10 mouse cellular contexts compared by ENCODE assay signal in the genomic region with DNA sequence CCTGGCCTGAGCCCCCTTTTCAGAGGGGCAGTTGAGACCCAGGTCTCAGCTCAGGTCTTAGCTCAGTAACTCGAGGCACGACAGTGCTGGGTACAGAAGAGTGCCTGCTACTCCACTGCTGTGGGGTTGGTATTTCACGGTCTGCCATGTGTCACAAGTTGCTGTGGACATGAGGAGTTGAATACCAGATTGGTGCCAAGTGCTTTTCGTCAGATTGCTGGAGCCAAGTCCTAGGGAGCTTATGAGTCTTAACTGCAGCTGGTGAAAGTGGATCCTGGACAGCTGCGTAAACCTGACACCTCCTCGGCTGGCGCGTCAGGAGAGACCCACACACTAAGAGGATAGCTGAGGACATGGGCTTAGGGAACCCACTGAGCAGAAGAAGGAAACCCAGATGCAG. TPM values are rescaled to one million over a fixed set of nuclear protein-coding genes. Genes with fewer than 3 reads are reported as not detected.
DNase-seq lines count a peak whose midpoint lies in the region; ATAC-seq lines count a peak whose summit lies in the region.
"Had no signal": no experiment of that assay in that cellular context is flagged by ENCODE, and none has a peak within 500 bp of the region (broad histone marks: within the 10 kb centered on the region; RNA-seq: fewer than 3 reads in every experiment).

No protein-coding gene starts in this region.

- H3K9me3 ChIP-seq in kidney, embryonic 15.5 days (replicated peaks), result no peaks in the 10 kb centered on the region
- H3K9me3 ChIP-seq in hindbrain, embryonic 14.5 days (ENCODE audit: control insufficient read depth, low read length), result no peaks in the 10 kb centered on the region
- H3K9me3 ChIP-seq: liver, embryonic 15.5 days had no signal

- no peak overlapping the region for H3K9ac ChIP-seq in kidney, embryonic 15.5 days
- no peak overlapping the region for H3K9ac ChIP-seq in hindbrain, embryonic 14.5 days
- H3K9ac ChIP-seq: liver, embryonic 15.5 days had no signal

- no peaks in the 10 kb centered on the region for H3K27me3 ChIP-seq in kidney, embryonic 15.5 days
- H3K27me3 ChIP-seq in hindbrain, embryonic 14.5 days (ENCODE audit: control insufficient read depth, insufficient read depth, low read length), result no peaks in the 10 kb centered on the region
- H3K27me3 ChIP-seq: liver, embryonic 15.5 days had no signal

- no peaks in the 10 kb centered on the region for H3K4me1 ChIP-seq in kidney, embryonic 15.5 days
- H3K4me1 ChIP-seq in hindbrain, embryonic 14.5 days (replicated peaks; ENCODE audit: control insufficient read depth, insufficient read depth, low read length), result no peaks in the 10 kb centered on the region

- DNase-seq in kidney, postnatal 25 days, result no peak
- peak; percentile 44 to 72 for DNase-seq in gastrocnemius, adult 8-10 months (ENCODE audit: low spot score in 2 of 2)
- DNase-seq in heart, postnatal 14 days, result peak; percentile 29 to 57
- peak; percentile 70 for DNase-seq in lung, postnatal 25 days (ENCODE audit: low spot score)
- DNase-seq in thymus, postnatal 10 days (ENCODE audit: low spot score in 2 of 2), result no peak
- no peak for DNase-seq in testis, postnatal 10 days (ENCODE audit: low spot score)
- no peak for DNase-seq in hindbrain, embryonic 14.5 days (ENCODE audit: low spot score)
- DNase-seq: thymus, postnatal 14 days had no signal

- 49% methylated on average over 8 of the region's 8 CpGs for WGBS in kidney, embryonic 15.5 days
- WGBS in hindbrain, embryonic 14.5 days, result 91% methylated on average over 8 of the region's 8 CpGs

- no peak overlapping the region for H3K27ac ChIP-seq in kidney, embryonic 15.5 days
- no peak overlapping the region for H3K27ac ChIP-seq in hindbrain, embryonic 14.5 days
- H3K27ac ChIP-seq: liver, embryonic 15.5 days had no signal

- H3K36me3 ChIP-seq in kidney, embryonic 15.5 days, result peaks cover 29% of the 10 kb centered on the region
- H3K36me3 ChIP-seq in hindbrain, embryonic 14.5 days (replicated peaks; ENCODE audit: control insufficient read depth, insufficient read depth), result peaks cover 19% of the 10 kb centered on the region; the same call in 1 of the 2 replicates
- H3K36me3 ChIP-seq: liver, embryonic 15.5 days had no signal

- no peak overlapping the region for H3K4me3 ChIP-seq in kidney, embryonic 15.5 days (replicated peaks)
- H3K4me3 ChIP-seq in hindbrain, embryonic 14.5 days (replicated peaks; ENCODE audit: low read length), result no peak overlapping the region
- H3K4me3 ChIP-seq: liver, embryonic 15.5 days had no signal

- peak; percentile 70; the same call in 1 of the 2 replicates for ATAC-seq in kidney, embryonic 15.5 days (replicated peaks; ENCODE audit: low FRiP score)
- ATAC-seq in hindbrain, embryonic 14.5 days (ENCODE audit: low FRiP score), result no peak

- intact Hi-C loops in heart, postnatal 14 days (cut with DNase I), result no loop called here

- no peak overlapping the region for H3K4me2 ChIP-seq in kidney, embryonic 15.5 days
- no peak overlapping the region for H3K4me2 ChIP-seq in hindbrain, embryonic 14.5 days (replicated peaks)
- H3K4me2 ChIP-seq: liver, embryonic 15.5 days had no signal

RNA-seq across cellular contexts. Expression of gene Plekhh1, which starts 15.7 kb away (rescaled TPM):
- polyA plus RNA-seq in kidney, embryonic 15.5 days (2015; fragmentation: Nextera tagmentation; extraction: Ambion mirVana), result 6.3 and 7.0 TPM in 2 replicates
- 1 to 10 TPM in 3 of 4 experiments, under 1 TPM in 1; 0.61 to 2.7 (median 1.5) TPM for total RNA-seq in gastrocnemius, adult 8-10 months (2022)
- 1 to 10 TPM; 5.5 to 5.7 TPM for total RNA-seq in heart, postnatal 14 days (2021)
- polyA plus RNA-seq in hindbrain, embryonic 14.5 days (2014; fragmentation: Nextera tagmentation; extraction: Ambion mirVana), result 2.4 and 2.8 TPM in 2 replicates

RNA-seq across cellular contexts. Expression of gene Tmem229b, which starts 37.2 kb away (rescaled TPM):
- polyA plus RNA-seq in kidney, embryonic 15.5 days (2015; fragmentation: Nextera tagmentation; extraction: Ambion mirVana), result 4.2 and 4.5 TPM in 2 replicates
- 1 to 10 TPM; 1.8 to 6.6 (median 3.4) TPM for total RNA-seq in gastrocnemius, adult 8-10 months (2022)
- 1 to 10 TPM; 3.9 to 4.0 TPM for total RNA-seq in heart, postnatal 14 days (2021)
- polyA plus RNA-seq in hindbrain, embryonic 14.5 days (2014; fragmentation: Nextera tagmentation; extraction: Ambion mirVana), result 62.2 and 69.6 TPM in 2 replicates

RNA-seq across cellular contexts. Expression of gene Pigh, which starts 44.8 kb away (rescaled TPM):
- 31.7 and 36.2 TPM in 2 replicates for polyA plus RNA-seq in kidney, embryonic 15.5 days (2015; fragmentation: Nextera tagmentation; extraction: Ambion mirVana)
- total RNA-seq in gastrocnemius, adult 8-10 months (2022), result 1 to 10 TPM; 1.6 to 2.3 (median 1.9) TPM
- 1 to 10 TPM; 3.5 to 3.8 TPM for total RNA-seq in heart, postnatal 14 days (2021)
- polyA plus RNA-seq in hindbrain, embryonic 14.5 days (2014; fragmentation: Nextera tagmentation; extraction: Ambion mirVana), result 16.4 and 17.2 TPM in 2 replicates

Comparison
In these comparisons a context has a peak if more than half of its experiments do, and no peak if none do; other contexts are left out.
1. DNase-seq: peak in gastrocnemius, adult 8-10 months (2 of 2), heart, postnatal 14 days (2 of 2) and lung, postnatal 25 days (single experiment); none in kidney, postnatal 25 days (0 of 2), thymus, postnatal 10 days (0 of 2), testis, postnatal 10 days (single experiment) and hindbrain, embryonic 14.5 days (single experiment).